In genomic region chr3:129946217-129946914, GRCm38 (mm10) we compare ENCODE assay signal across 25 mouse cellular contexts. TPM values are rescaled to one million over a fixed set of nuclear protein-coding genes. Genes with fewer than 3 reads are reported as not detected.
DNase-seq lines count a peak whose midpoint lies in the region; ATAC-seq and TF ChIP-seq lines count a peak whose summit lies in the region.
"Had no signal": no experiment of that assay in that cellular context is flagged by ENCODE, and none has a peak within 500 bp of the region (broad histone marks: within the 10 kb centered on the region; RNA-seq: fewer than 3 reads in every experiment).

No protein-coding gene starts in this region.

- H3K4me1 ChIP-seq in G1E (ENCODE audit: insufficient read depth, low read depth, low read length), result peaks cover 5% of the 10 kb centered on the region
- H3K4me1 ChIP-seq in liver, embryonic 12.5 days, result peaks cover 21% of the 10 kb centered on the region
- no peaks in the 10 kb centered on the region for H3K4me1 ChIP-seq in midbrain, embryonic 16.5 days (ENCODE audit: control insufficient read depth, insufficient read depth, low read length)
- H3K4me1 ChIP-seq: embryonic facial prominence, embryonic 10.5 days; forebrain, embryonic 15.5 days; hindbrain, embryonic 15.5 days; limb, embryonic 13.5 days; lung, embryonic 15.5 days; midbrain, embryonic 12.5 days had no signal

- no peak for TF ChIP-seq CTCF in G1E (IDR thresholded peaks at IDR 0.05; ENCODE audit: low read depth, low read length)

- peaks cover 4% of the 10 kb centered on the region for H3K27me3 ChIP-seq in G1E (ENCODE audit: insufficient read depth, low read length)
- no peaks in the 10 kb centered on the region for H3K27me3 ChIP-seq in liver, embryonic 12.5 days (replicated peaks)
- no peaks in the 10 kb centered on the region for H3K27me3 ChIP-seq in midbrain, embryonic 16.5 days (ENCODE audit: control insufficient read depth, insufficient read depth, low read depth, low read length)
- H3K27me3 ChIP-seq: CH12.LX; forebrain, embryonic 15.5 days; hindbrain, embryonic 15.5 days; limb, embryonic 13.5 days; lung, embryonic 15.5 days; midbrain, embryonic 12.5 days had no signal

- no peaks in the 10 kb centered on the region for H3K36me3 ChIP-seq in G1E (replicated peaks)
- H3K36me3 ChIP-seq in liver, embryonic 12.5 days, result no peaks in the 10 kb centered on the region
- H3K36me3 ChIP-seq in macrophage (ENCODE audit: inconsistent target), result no peaks in the 10 kb centered on the region
- no peaks in the 10 kb centered on the region for H3K36me3 ChIP-seq in midbrain, embryonic 16.5 days (ENCODE audit: control insufficient read depth, insufficient read depth, low read length)
- H3K36me3 ChIP-seq: embryonic facial prominence, embryonic 10.5 days; forebrain, embryonic 15.5 days; hindbrain, embryonic 15.5 days; limb, embryonic 13.5 days; lung, embryonic 15.5 days; midbrain, embryonic 12.5 days had no signal

- peak; percentile 31 for ATAC-seq in G1E (ENCODE audit: extremely low read depth, insufficient number of reproducible peaks, low FRiP score, poor library complexity, severe bottlenecking)
- peak; percentile 87 for ATAC-seq in common myeloid progenitor, adult 5-6 weeks (replicated peaks; ENCODE audit: low read depth, poor library complexity, severe bottlenecking)
- peak; percentile 81 for ATAC-seq in liver, embryonic 12.5 days
- no peak for ATAC-seq in midbrain, embryonic 16.5 days
- ATAC-seq: forebrain, embryonic 15.5 days had no signal

- WGBS in liver, embryonic 12.5 days (ENCODE audit: insufficient replicate concordance), result 19% methylated on average over 5 of the region's 5 CpGs
- 35% methylated on average over 5 of the region's 5 CpGs for WGBS in macrophage (ENCODE audit: missing documents)
- WGBS in midbrain, embryonic 16.5 days, result 82% methylated on average over 5 of the region's 5 CpGs

- no peaks in the 10 kb centered on the region for H3K9me3 ChIP-seq in G1E (replicated peaks)
- H3K9me3 ChIP-seq in liver, embryonic 12.5 days (replicated peaks), result no peaks in the 10 kb centered on the region
- H3K9me3 ChIP-seq in midbrain, embryonic 16.5 days (replicated peaks; ENCODE audit: control insufficient read depth, low read length, poor library complexity, severe bottlenecking), result no peaks in the 10 kb centered on the region
- H3K9me3 ChIP-seq: embryonic facial prominence, embryonic 10.5 days; forebrain, embryonic 15.5 days; hindbrain, embryonic 15.5 days; limb, embryonic 13.5 days; lung, embryonic 15.5 days; midbrain, embryonic 12.5 days had no signal

- H3K27ac ChIP-seq in liver, embryonic 12.5 days, result no peak overlapping the region
- 0 out of 2 replicates have a peak overlapping the region, but pooled peaks have one; percentile 7 for H3K27ac ChIP-seq in macrophage
- no peak overlapping the region for H3K27ac ChIP-seq in midbrain, embryonic 16.5 days (ENCODE audit: low read length)
- H3K27ac ChIP-seq: embryonic facial prominence, embryonic 10.5 days; forebrain, embryonic 15.5 days; heart, adult 2 months; hindbrain, embryonic 15.5 days; layer of hippocampus, adult 2 months; limb, embryonic 13.5 days; lung, embryonic 15.5 days; midbrain, embryonic 12.5 days had no signal

- DNase-seq in G1E (ENCODE audit: low spot score), result no peak
- no peak for DNase-seq in lung, adult 18-20 months
- DNase-seq in frontal cortex, postnatal 14 days (ENCODE audit: low spot score in 2 of 2), result no peak
- DNase-seq: adrenal gland, postnatal 10 days; B cell, adult 2 months; cerebellum, adult 9-10 months; gastrocnemius, postnatal 14 days; heart, adult 2 months; heart, postnatal 4 days; kidney, postnatal 25 days; layer of hippocampus, postnatal 36 days; right cerebral cortex, postnatal 14 days; thymus, postnatal 25 days had no signal

- no peak overlapping the region for H3K9ac ChIP-seq in liver, embryonic 12.5 days
- no peak overlapping the region for H3K9ac ChIP-seq in midbrain, embryonic 16.5 days (ENCODE audit: low read depth, low read length)
- H3K9ac ChIP-seq: forebrain, embryonic 15.5 days; hindbrain, embryonic 15.5 days; limb, embryonic 13.5 days; lung, embryonic 15.5 days; midbrain, embryonic 12.5 days had no signal

- H3K79me2 ChIP-seq in macrophage (ENCODE audit: inconsistent target), result peaks cover 29% of the 10 kb centered on the region; the same call in 1 of the 2 replicates

- H3K4me3 ChIP-seq in G1E (ENCODE audit: low read depth, low read length) (no peak overlapping the region), macrophage (ENCODE audit: inconsistent target) (no peak overlapping the region)
- no peak overlapping the region for H3K4me3 ChIP-seq in liver, embryonic 12.5 days
- H3K4me3 ChIP-seq in midbrain, embryonic 16.5 days (ENCODE audit: low read depth, low read length), result no peak overlapping the region
- H3K4me3 ChIP-seq: embryonic facial prominence, embryonic 10.5 days; forebrain, embryonic 15.5 days; heart, adult 2 months; hindbrain, embryonic 15.5 days; layer of hippocampus, adult 2 months; limb, embryonic 13.5 days; lung, embryonic 15.5 days; midbrain, embryonic 12.5 days had no signal

- peak overlapping the region; percentile 23 for H3K4me2 ChIP-seq in liver, embryonic 12.5 days
- no peak overlapping the region for H3K4me2 ChIP-seq in midbrain, embryonic 16.5 days (ENCODE audit: low read length)
- H3K4me2 ChIP-seq: forebrain, embryonic 15.5 days; hindbrain, embryonic 15.5 days; limb, embryonic 13.5 days; lung, embryonic 15.5 days; midbrain, embryonic 12.5 days had no signal

RNA-seq across cellular contexts. Expression of gene Mcub, which starts 23.6 kb away (rescaled TPM):
- total RNA-seq in G1E (2014; fragmentation: Nextera tagmentation), result not detected in 2 replicates
- total RNA-seq in G1E (2017), result not detected in 2 replicates
- not detected in 2 replicates for polyA plus RNA-seq in G1E (2012)
- total RNA-seq in common myeloid progenitor, adult 5-6 weeks (2017), result 0.78 and 2.8 TPM in 2 replicates
- 6.5 and 6.6 TPM in 2 replicates for polyA plus RNA-seq in liver, embryonic 12.5 days (2016; fragmentation: Nextera tagmentation; extraction: Ambion mirVana)
- 10 to 100 TPM in 6 of 26 experiments, 1 to 10 TPM in 20; 3.0 to 15.3 (median 7.6) TPM for total RNA-seq in macrophage (2018; cell fraction: chromatin; rRNA removed)
- total RNA-seq in macrophage (2018; cell fraction: cytosol; rRNA removed), result 10 to 100 TPM; 19.3 to 34.9 (median 26.7) TPM
- 10 to 100 TPM in 16 of 26 experiments, 1 to 10 TPM in 10; 7.0 to 16.2 (median 10.6) TPM for total RNA-seq in macrophage (2018; cell fraction: nucleus; rRNA removed)
- 27.0 to 32.9 TPM (median 32.2 TPM) in 3 replicates for polyA plus RNA-seq in macrophage (2018)
- polyA plus RNA-seq in midbrain, embryonic 16.5 days (2015; fragmentation: Nextera tagmentation; extraction: Ambion mirVana), result 4.6 and 7.3 TPM in 2 replicates

RNA-seq across cellular contexts. Expression of gene Casp6, which starts 45.1 kb away (rescaled TPM):
- 57.4 and 63.1 TPM in 2 replicates for total RNA-seq in G1E (2014; fragmentation: Nextera tagmentation)
- total RNA-seq in G1E (2017), result 37.3 TPM in 2 replicates
- polyA plus RNA-seq in G1E (2012), result 23.2 and 27.5 TPM in 2 replicates
- 12.3 and 19.0 TPM in 2 replicates for total RNA-seq in common myeloid progenitor, adult 5-6 weeks (2017)
- 43.7 and 46.7 TPM in 2 replicates for polyA plus RNA-seq in liver, embryonic 12.5 days (2016; fragmentation: Nextera tagmentation; extraction: Ambion mirVana)
- total RNA-seq in macrophage (2018; cell fraction: chromatin; rRNA removed), result 10 to 100 TPM in 6 of 26 experiments, 1 to 10 TPM in 20; 2.1 to 15.8 (median 5.7) TPM
- 10 to 100 TPM in 25 of 26 experiments, 1 to 10 TPM in 1; 9.9 to 24.9 (median 14.0) TPM for total RNA-seq in macrophage (2018; cell fraction: cytosol; rRNA removed)
- 10 to 100 TPM in 3 of 26 experiments, 1 to 10 TPM in 23; 1.7 to 14.7 (median 5.0) TPM for total RNA-seq in macrophage (2018; cell fraction: nucleus; rRNA removed)
- polyA plus RNA-seq in macrophage (2018), result 16.3 to 27.9 TPM (median 24.4 TPM) in 3 replicates
- 16.5 and 17.5 TPM in 2 replicates for polyA plus RNA-seq in midbrain, embryonic 16.5 days (2015; fragmentation: Nextera tagmentation; extraction: Ambion mirVana)
